Mouse (Mus musculus) intestine, embryonic 15.5 days (tissue): ENCODE measurements around the gene Kcna3. TPM values are rescaled to one million over a fixed set of nuclear protein-coding genes. Genes with fewer than 3 reads are reported as not detected.

ENCODE experiments used
- ATAC-seq: fragments of 200-750 bp; cut with Nextera tagmentation; 2 replicates; pipeline ENCODE4 v1.8.0; 2017; ENCODE audit warnings: moderate TSS enrichment, moderate library complexity
- H3K27ac ChIP-seq: fragments of 300-500 bp; sonication (generic); 2 replicates; pipeline ENCODE4 v1.5.1; 2015; ENCODE audit warnings: mild to moderate bottlenecking, inconsistent platforms
- H3K27me3 ChIP-seq: fragments of 300-500 bp; sonication (generic); replicated peaks from 2 replicates; pipeline ENCODE4 v1.6.1; 2015; ENCODE audit warnings: inconsistent platforms
- H3K36me3 ChIP-seq: fragments of 300-500 bp; sonication (generic); 2 replicates; pipeline ENCODE4 v1.6.1; 2015; ENCODE audit warnings: inconsistent platforms
- H3K4me1 ChIP-seq: fragments of 300-500 bp; sonication (generic); replicated peaks from 2 replicates; pipeline ENCODE4 v1.6.1; 2015; ENCODE audit warnings: inconsistent platforms
- H3K4me2 ChIP-seq: fragments of 300-500 bp; sonication (generic); replicated peaks from 2 replicates; pipeline ENCODE4 v1.6.1; 2015; ENCODE audit warnings: mild to moderate bottlenecking, inconsistent platforms
- H3K4me3 ChIP-seq: fragments of 300-500 bp; sonication (generic); replicated peaks from 2 replicates; pipeline ENCODE4 v1.5.1; 2015; ENCODE audit warnings: inconsistent platforms
- H3K9ac ChIP-seq: fragments of 300-500 bp; sonication (generic); 2 replicates; pipeline ENCODE4 v1.6.1; 2015; ENCODE audit warnings: inconsistent platforms
- H3K9me3 ChIP-seq: fragments of 300-500 bp; sonication (generic); 2 replicates; pipeline ENCODE4 v1.6.1; 2016; ENCODE audit warnings: inconsistent platforms
- WGBS: fragments of 180-500 bp; shearing (Covaris S2); methylation state at CpG from one replicate; pipeline ENCODE4 v1.1.7; 2015; 5-methylcytosine and 5-hydroxymethylcytosine counted together
- polyA plus RNA-seq: library from polyadenylated mRNA; unstranded; fragments of >200 nt; fragmentation: Nextera tagmentation; extraction: Ambion mirVana; gene quantifications from 2 replicates; pipeline ENCODE4 v1.2.1, GENCODE M21; 2015

The Kcna3 gene
- polyA plus RNA-seq, result 0.96 and 1.2 TPM in 2 replicates

- no peaks in the 10 kb centered on the region for H3K36me3 ChIP-seq
- H3K27me3 ChIP-seq, result peaks cover 7% of the 10 kb centered on the region; the same call in 1 of the 2 replicates
- peak; percentile 98 for ATAC-seq
- no peak within 1 kb of the TSS for H3K27ac ChIP-seq
- no peaks in the 10 kb centered on the region for H3K4me1 ChIP-seq
- H3K4me3 ChIP-seq, result peak within 1 kb of the TSS; percentile 60
- WGBS, result under 1% methylated on average over 64 of the region's 80 CpGs
- H3K9ac ChIP-seq, result peak within 1 kb of the TSS; percentile 56
- H3K9me3 ChIP-seq, result no peaks in the 10 kb centered on the region
- H3K4me2 ChIP-seq, result peak within 1 kb of the TSS; percentile 99
Measured at GRCm38 (mm10) chr3:107035521-107036457, at the start of gene Kcna3. Gene Kcna3 (plus strand): TSS chr3:107036169.

DNA sequence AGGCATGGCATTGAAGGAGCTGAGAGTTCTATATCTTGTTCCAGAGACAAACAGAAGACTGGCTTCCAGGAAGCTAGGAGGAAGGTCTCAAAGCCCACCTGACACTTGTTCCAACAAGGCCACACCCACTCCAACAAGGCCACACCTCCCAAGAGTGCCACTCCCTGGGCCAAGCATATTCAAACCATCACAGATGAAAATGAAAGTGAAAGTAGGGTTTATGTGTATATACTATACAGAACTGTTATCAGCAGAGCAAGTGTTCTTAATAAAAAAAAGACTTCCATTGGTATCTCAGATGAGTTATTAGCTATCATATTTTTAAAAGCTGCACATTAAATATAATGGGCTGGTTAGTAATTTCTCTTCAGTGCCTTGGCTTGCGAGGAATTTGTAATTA lies 44.6 kb upstream of the Kcna3 start:
- Histone ChIP-seq H3K27ac (no peak overlapping the region), H3K9me3 (no peaks in the 10 kb centered on the region), H3K27me3 (no peaks in the 10 kb centered on the region), H3K4me2 (no peak overlapping the region), H3K4me1 (no peaks in the 10 kb centered on the region), H3K4me3 (no peak overlapping the region), H3K36me3 (no peaks in the 10 kb centered on the region), H3K9ac (no peak overlapping the region)
- WGBS, result 77% methylated on average over 1 of the region's 1 CpGs
- no peak for ATAC-seq

GRCm38 (mm10) chr3:106995347-106995746 lies 40.6 kb upstream of the Kcna3 start:
- no peak overlapping the region for H3K4me3 ChIP-seq
- no peaks in the 10 kb centered on the region for H3K36me3 ChIP-seq
- no peak overlapping the region for H3K9ac ChIP-seq
- no peak overlapping the region for H3K27ac ChIP-seq
- H3K9me3 ChIP-seq, result no peaks in the 10 kb centered on the region
- 68% methylated on average over 1 of the region's 1 CpGs for WGBS
- H3K27me3 ChIP-seq, result no peaks in the 10 kb centered on the region
- no peak overlapping the region for H3K4me2 ChIP-seq
- no peaks in the 10 kb centered on the region for H3K4me1 ChIP-seq
- ATAC-seq, result no peak

DNA sequence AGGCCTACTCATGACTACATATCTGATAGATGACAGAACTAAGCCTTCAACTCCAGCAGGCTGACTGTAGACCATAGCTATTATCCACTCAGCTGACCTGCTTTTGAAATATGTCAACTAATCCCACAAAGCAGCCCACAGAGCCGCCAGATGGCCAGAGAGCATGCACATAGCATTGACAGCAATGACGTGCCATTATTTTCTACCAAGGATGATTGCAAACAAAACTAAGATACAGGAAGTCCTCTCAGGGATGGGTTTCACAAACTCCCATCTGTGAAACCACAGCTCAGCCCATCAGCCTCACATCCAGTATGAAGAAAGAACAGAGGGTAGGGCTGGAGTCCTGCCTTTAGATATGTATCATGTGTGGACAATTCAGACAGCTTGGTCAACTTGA lies 39.8 kb upstream of the Kcna3 start:
- ATAC-seq, result no peak
- Histone ChIP-seq H3K9ac (no peak overlapping the region), H3K9me3 (no peaks in the 10 kb centered on the region), H3K27me3 (no peaks in the 10 kb centered on the region), H3K27ac (no peak overlapping the region), H3K36me3 (no peaks in the 10 kb centered on the region), H3K4me3 (no peak overlapping the region), H3K4me1 (no peaks in the 10 kb centered on the region), H3K4me2 (no peak overlapping the region)
- WGBS, result 67% methylated on average over 2 of the region's 2 CpGs

GRCm38 (mm10) chr3:106998370-106998769 lies 37.6 kb upstream of the Kcna3 start:
- Histone ChIP-seq H3K4me1 (no peaks in the 10 kb centered on the region), H3K9ac (no peak overlapping the region), H3K4me3 (no peak overlapping the region), H3K27me3 (no peaks in the 10 kb centered on the region), H3K4me2 (no peak overlapping the region), H3K36me3 (no peaks in the 10 kb centered on the region), H3K27ac (no peak overlapping the region), H3K9me3 (no peaks in the 10 kb centered on the region)
- 71% methylated on average over 1 of the region's 1 CpGs for WGBS
- ATAC-seq, result no peak

GRCm38 (mm10) chr3:107000165-107000564 lies 35.8 kb upstream of the Kcna3 start:
- H3K4me1 ChIP-seq, result no peaks in the 10 kb centered on the region
- no peak for ATAC-seq
- 77% methylated on average over 2 of the region's 2 CpGs for WGBS
- H3K9ac ChIP-seq, result no peak overlapping the region
- H3K4me3 ChIP-seq, result no peak overlapping the region
- no peak overlapping the region for H3K4me2 ChIP-seq
- no peaks in the 10 kb centered on the region for H3K27me3 ChIP-seq
- H3K9me3 ChIP-seq, result no peaks in the 10 kb centered on the region
- no peaks in the 10 kb centered on the region for H3K36me3 ChIP-seq
- H3K27ac ChIP-seq, result no peak overlapping the region

- ATAC-seq, result no peak
- H3K4me3 ChIP-seq, result no peak overlapping the region
- H3K9ac ChIP-seq, result no peak overlapping the region
- H3K4me2 ChIP-seq, result no peak overlapping the region
- H3K27me3 ChIP-seq, result no peaks in the 10 kb centered on the region
- no peaks in the 10 kb centered on the region for H3K36me3 ChIP-seq
- 83% methylated on average over 8 of the region's 8 CpGs for whole genome bisulfite sequencing
- H3K4me1 ChIP-seq, result no peaks in the 10 kb centered on the region
- no peak overlapping the region for H3K27ac ChIP-seq
- H3K9me3 ChIP-seq, result no peaks in the 10 kb centered on the region
Measured at GRCm38 (mm10) chr3:107002249-107003123, 33.5 kb upstream of the Kcna3 start.

- no peak overlapping the region for H3K4me2 ChIP-seq
- H3K27ac ChIP-seq, result no peak overlapping the region
- WGBS, result 64% methylated on average over 4 of the region's 4 CpGs
- no peaks in the 10 kb centered on the region for H3K36me3 ChIP-seq
- no peaks in the 10 kb centered on the region for H3K4me1 ChIP-seq
- H3K27me3 ChIP-seq, result no peaks in the 10 kb centered on the region
- H3K4me3 ChIP-seq, result no peak overlapping the region
- no peak for ATAC-seq
- H3K9ac ChIP-seq, result no peak overlapping the region
- H3K9me3 ChIP-seq, result no peaks in the 10 kb centered on the region
Measured at GRCm38 (mm10) chr3:107009329-107010076, 26.5 kb upstream of the Kcna3 start.

- no peaks in the 10 kb centered on the region for H3K9me3 ChIP-seq
- no peaks in the 10 kb centered on the region for H3K27me3 ChIP-seq
- no peak overlapping the region for H3K27ac ChIP-seq
- no peak for ATAC-seq
- no peak overlapping the region for H3K4me2 ChIP-seq
- H3K36me3 ChIP-seq, result no peaks in the 10 kb centered on the region
- H3K9ac ChIP-seq, result no peak overlapping the region
- no peak overlapping the region for H3K4me3 ChIP-seq
- H3K4me1 ChIP-seq, result no peaks in the 10 kb centered on the region
- 62% methylated on average over 2 of the region's 2 CpGs for WGBS
Measured at GRCm38 (mm10) chr3:107018286-107018685, 17.7 kb upstream of the Kcna3 start.

DNA sequence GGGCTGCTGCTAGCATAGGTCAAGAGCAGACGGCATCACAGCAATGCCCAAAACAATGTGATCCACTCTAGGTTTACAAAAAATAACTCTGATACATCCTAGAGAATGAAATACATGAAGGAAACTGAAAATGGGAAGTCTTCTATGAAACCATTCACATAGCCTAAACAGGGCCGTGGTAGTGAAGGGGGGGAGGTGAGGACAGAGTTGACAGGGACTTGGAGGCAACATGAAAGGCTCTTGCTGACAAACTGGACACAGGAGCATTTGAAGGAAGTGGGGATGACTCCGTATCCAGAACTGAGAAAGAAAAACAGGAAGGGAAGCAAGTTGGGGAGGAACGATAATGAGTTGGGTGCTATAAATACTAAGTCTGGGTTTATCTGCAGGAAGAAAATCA lies 4.4 kb upstream of the Kcna3 start:
- no peaks in the 10 kb centered on the region for H3K9me3 ChIP-seq
- H3K9ac ChIP-seq, result no peak overlapping the region
- no peak for ATAC-seq
- H3K4me3 ChIP-seq, result no peak overlapping the region
- no peaks in the 10 kb centered on the region for H3K27me3 ChIP-seq
- H3K36me3 ChIP-seq, result no peaks in the 10 kb centered on the region
- no peak overlapping the region for H3K4me2 ChIP-seq
- no peak overlapping the region for H3K27ac ChIP-seq
- WGBS, result 71% methylated on average over 4 of the region's 4 CpGs
- no peaks in the 10 kb centered on the region for H3K4me1 ChIP-seq

DNA sequence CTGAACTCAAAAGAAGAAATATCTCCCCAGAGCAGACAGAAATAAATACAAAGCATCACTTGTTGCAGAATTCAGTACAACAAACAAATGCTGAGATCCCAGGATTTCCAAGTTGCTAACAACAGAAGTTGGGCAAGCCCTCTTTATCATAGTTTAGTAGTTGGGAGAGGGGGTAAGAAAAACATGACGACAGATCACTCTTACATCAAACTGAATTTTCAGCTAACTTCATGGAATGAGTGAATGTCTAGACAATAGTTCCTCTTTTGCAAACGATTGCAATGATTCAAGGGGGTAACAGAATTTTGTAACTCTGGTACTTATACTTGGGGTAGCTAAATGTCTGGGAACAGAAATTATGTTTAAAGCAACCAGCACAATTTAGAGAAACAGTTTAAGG lies 1.2 kb upstream of the Kcna3 start:
- ATAC-seq, result no peak
- H3K27ac ChIP-seq, result no peak overlapping the region
- H3K9me3 ChIP-seq, result no peaks in the 10 kb centered on the region
- H3K27me3 ChIP-seq, result peaks cover 7% of the 10 kb centered on the region; the same call in 1 of the 2 replicates
- WGBS, result 72% methylated on average over 2 of the region's 2 CpGs
- H3K4me1 ChIP-seq, result no peaks in the 10 kb centered on the region
- H3K9ac ChIP-seq, result no peak overlapping the region
- no peak overlapping the region for H3K4me2 ChIP-seq
- no peaks in the 10 kb centered on the region for H3K36me3 ChIP-seq
- H3K4me3 ChIP-seq, result no peak overlapping the region
